Mouse (Mus musculus) splenic B cell, adult 2 months (primary cell): ENCODE data around the gene Bgn.
A peak's percentile ranks its signal among the peaks of the same experiment; 100 is the strongest.
"Not testable (repeated sequence)": the region's sequence is repeated elsewhere in the genome, so short reads cannot be mapped to it uniquely, and the experiment has no call there.

Source experiments
- DNase-seq: peaks from one replicate; pipeline ENCODE4 v3.0.0-alpha.2; 2011; ENCODE audit warnings: low read depth, low spot score
- H3K27me3 ChIP-seq: 2 replicates; pipeline ENCODE4 v1.6.1; 2012; ENCODE audit warnings: mild to moderate bottlenecking, low read length, moderate library complexity, mixed read lengths; ENCODE audit not compliant: control insufficient read depth, poor library complexity, insufficient read depth, severe bottlenecking
- H3K36me3 ChIP-seq: 2 replicates; pipeline ENCODE4 v1.6.1; 2012; ENCODE audit warnings: mild to moderate bottlenecking, low read length, moderate library complexity, mixed read lengths; ENCODE audit not compliant: control insufficient read depth, poor library complexity, insufficient read depth, severe bottlenecking

The Bgn gene

GRCm38 (mm10) chrX:73477500-73477899, 5.9 kb upstream of the Bgn start:
- H3K27me3 ChIP-seq, result no peaks in the 10 kb centered on the region
- H3K36me3 ChIP-seq, result no peaks in the 10 kb centered on the region
- DNase-seq, result no peak

- Histone ChIP-seq H3K27me3 (no peaks in the 10 kb centered on the region), H3K36me3 (no peaks in the 10 kb centered on the region)
- no peak for DNase-seq
Observed at GRCm38 (mm10) chrX:73479656-73480055, 3.7 kb upstream of the Bgn start.

GRCm38 (mm10) chrX:73480334-73480733, 3.1 kb upstream of the Bgn start:
- Histone ChIP-seq H3K27me3 (no peaks in the 10 kb centered on the region), H3K36me3 (no peaks in the 10 kb centered on the region)
- DNase-seq, result no peak

GRCm38 (mm10) chrX:73482643-73483483, 539 bp upstream of the Bgn start:
- no peaks in the 10 kb centered on the region for H3K36me3 ChIP-seq
- no peak for DNase-seq
- H3K27me3 ChIP-seq, result no peaks in the 10 kb centered on the region

GRCm38 (mm10) chrX:73484076-73484475, 674 bp downstream of the Bgn start:
- Histone ChIP-seq H3K27me3 (no peaks in the 10 kb centered on the region), H3K36me3 (no peaks in the 10 kb centered on the region)
- DNase-seq, result no peak

- Histone ChIP-seq H3K27me3 (no peaks in the 10 kb centered on the region), H3K36me3 (no peaks in the 10 kb centered on the region)
- DNase-seq, result no peak
Observed at GRCm38 (mm10) chrX:73484870-73485269, 1.5 kb downstream of the Bgn start.

- no peak for DNase-seq
- H3K36me3 ChIP-seq, result no peaks in the 10 kb centered on the region
- no peaks in the 10 kb centered on the region for H3K27me3 ChIP-seq
Observed at GRCm38 (mm10) chrX:73486920-73487319, 3.5 kb downstream of the Bgn start.

- H3K27me3 ChIP-seq, result no peaks in the 10 kb centered on the region
- DNase-seq, result no peak
- no peaks in the 10 kb centered on the region for H3K36me3 ChIP-seq
Observed at GRCm38 (mm10) chrX:73490186-73490585, 6.8 kb downstream of the Bgn start.

GRCm38 (mm10) chrX:73490804-73491203, 7.4 kb downstream of the Bgn start:
- Histone ChIP-seq H3K36me3 (no peaks in the 10 kb centered on the region), H3K27me3 (no peaks in the 10 kb centered on the region)
- no peak for DNase-seq

- H3K27me3 ChIP-seq, H3K36me3 ChIP-seq: not testable (repeated sequence)
- DNase-seq, result peak; percentile 82
Observed at GRCm38 (mm10) chrX:73493567-73493966, 10.2 kb downstream of the Bgn start.

- H3K36me3 ChIP-seq, result no peaks in the 10 kb centered on the region
- H3K27me3 ChIP-seq, result no peaks in the 10 kb centered on the region
- DNase-seq, result no peak
Observed at GRCm38 (mm10) chrX:73496746-73497145, 13.3 kb downstream of the Bgn start.

GRCm38 (mm10) chrX:73505130-73505735, 21.8 kb downstream of the Bgn start:
- Histone ChIP-seq H3K36me3 (no peaks in the 10 kb centered on the region), H3K27me3 (no peaks in the 10 kb centered on the region)
- no peak for DNase-seq

- no peaks in the 10 kb centered on the region for H3K36me3 ChIP-seq
- no peak for DNase-seq
- no peaks in the 10 kb centered on the region for H3K27me3 ChIP-seq
Observed at GRCm38 (mm10) chrX:73506577-73506976, 23.2 kb downstream of the Bgn start.

- Histone ChIP-seq H3K27me3 (no peaks in the 10 kb centered on the region), H3K36me3 (no peaks in the 10 kb centered on the region)
- DNase-seq, result no peak
Observed at GRCm38 (mm10) chrX:73509209-73509608, 25.8 kb downstream of the Bgn start.

- H3K27me3 ChIP-seq, result no peaks in the 10 kb centered on the region
- no peak for DNase-seq
- no peaks in the 10 kb centered on the region for H3K36me3 ChIP-seq
Observed at GRCm38 (mm10) chrX:73512904-73513303, 29.5 kb downstream of the Bgn start.
